Mouse (Mus musculus) adrenal gland (tissue): Measurements from ENCODE around the gene Slfn8.

Experiments
- microRNA-seq, 2 experiments: library from miRNA; unstranded; fragments of <30 nt; microRNA quantifications; one replicate each; pipeline ENCODE4; 2019

The Slfn8 gene

Small RNA genes within 50 kb of the gene (microRNA-seq; reads per million reads assigned to microRNA genes)
- gene Gm27598 = 0 reads per million in 2 experiments
- gene Mir7679 = 0 reads per million in 2 experiments
